Mouse (Mus musculus): ENCODE data around the gene Tulp1.

DNA sequence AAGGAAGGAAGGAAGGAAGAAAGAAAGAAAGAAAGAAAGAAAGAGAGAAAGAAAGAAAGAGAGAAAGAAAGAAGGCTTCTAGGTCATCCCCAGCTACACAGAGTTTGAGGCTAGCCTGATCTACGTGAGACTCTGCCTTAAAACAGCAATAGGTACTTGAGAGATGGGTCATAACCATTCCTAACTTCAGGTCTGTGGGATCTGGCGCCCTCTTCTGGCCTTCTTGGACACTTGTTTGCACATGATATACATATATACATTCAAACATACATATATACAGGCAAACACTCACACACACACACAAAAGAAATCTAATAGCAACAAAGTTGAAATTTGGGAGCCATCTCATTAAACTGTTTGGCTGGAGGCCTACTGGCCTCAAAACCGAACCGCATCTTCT lies 19.3 kb upstream of the Tulp1 start:
- TF ChIP-seq POLR2A (IDR thresholded peaks at IDR 0.05; ENCODE audit: extremely low read depth, insufficient read depth, low read length) (no peak), CTCF (IDR thresholded peaks at IDR 0.05; ENCODE audit: low read depth, low read length) (0 out of 2 replicates have a peak, but pooled peaks have one; percentile 12)

All from liver, adult 2 months (tissue).